Mouse (Mus musculus) spleen, adult 12 weeks (tissue): Measurements from ENCODE around the gene Tnfaip2.

ENCODE experiments used
- DNase-seq: peaks from one replicate; pipeline ENCODE4 v3.0.0; 2022; ENCODE audit warnings: low spot score

The Tnfaip2 gene

DNA sequence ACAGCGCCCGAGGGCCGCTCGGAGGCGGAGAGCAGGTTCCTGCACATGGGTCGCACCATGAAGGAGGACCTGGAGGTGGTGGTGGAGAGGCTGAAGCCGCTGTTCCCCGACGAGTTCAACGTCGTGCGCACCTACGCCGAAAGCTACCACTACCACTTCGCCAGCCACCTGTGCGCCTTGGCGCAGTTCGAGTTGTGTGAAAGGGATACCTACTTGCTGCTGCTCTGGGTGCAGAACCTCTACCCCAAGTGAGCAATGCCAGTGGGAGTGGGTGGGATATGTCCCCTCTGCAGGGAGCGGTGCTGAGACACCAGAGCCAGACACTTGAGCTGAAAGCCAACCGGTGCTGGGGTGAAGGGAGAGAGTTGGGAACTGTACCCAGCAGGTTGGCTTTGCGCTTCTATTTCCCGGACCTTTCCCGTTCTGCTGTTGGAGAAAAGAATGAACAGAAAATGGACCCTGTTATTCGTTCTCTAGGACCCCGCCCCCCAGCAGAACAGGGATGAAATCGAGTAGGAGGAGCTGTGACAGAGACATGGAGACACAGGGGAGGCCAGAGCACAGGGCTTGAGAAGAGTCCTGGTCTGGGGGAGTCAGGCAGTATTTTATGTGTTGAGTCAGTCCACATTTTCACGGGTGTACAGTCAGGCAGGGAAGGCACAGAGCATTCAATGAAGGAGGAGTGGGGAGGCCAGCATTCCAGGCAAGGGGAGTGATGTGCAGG is 3.8 kb downstream of the Tnfaip2 start:
- no peak for DNase-seq

GRCm38 (mm10) chr12:111446745-111447144 is 4.5 kb downstream of the Tnfaip2 start:
- DNase-seq = no peak

DNA sequence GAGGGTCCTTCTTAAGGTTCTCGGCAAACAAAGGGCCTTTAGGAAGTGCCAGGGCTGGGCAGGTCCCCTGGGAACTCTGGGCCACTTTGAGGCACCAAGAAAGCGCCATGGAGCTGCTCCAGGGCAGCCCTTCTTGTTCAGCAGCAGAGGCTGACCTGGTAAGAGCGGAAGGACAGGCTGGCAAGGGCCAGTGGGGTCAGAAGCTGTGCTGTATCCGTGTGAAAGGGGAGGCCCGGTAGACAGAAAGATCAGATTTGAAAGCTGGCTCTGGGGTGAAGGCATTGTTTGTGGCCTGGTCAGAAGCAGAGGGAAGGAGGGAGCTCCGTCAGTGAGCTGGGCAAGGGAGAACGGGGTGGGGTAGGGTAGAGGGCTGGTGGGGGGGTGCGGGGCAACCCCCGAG is 5.1 kb downstream of the Tnfaip2 start:
- DNase-seq = no peak

GRCm38 (mm10) chr12:111447898-111448760 is 5.9 kb downstream of the Tnfaip2 start:
- no peak for DNase-seq

- DNase-seq = no peak
Observed at GRCm38 (mm10) chr12:111448931-111449705, 6.8 kb downstream of the Tnfaip2 start.

- no peak for DNase-seq
Observed at GRCm38 (mm10) chr12:111450359-111450758, 8.1 kb downstream of the Tnfaip2 start.

DNA sequence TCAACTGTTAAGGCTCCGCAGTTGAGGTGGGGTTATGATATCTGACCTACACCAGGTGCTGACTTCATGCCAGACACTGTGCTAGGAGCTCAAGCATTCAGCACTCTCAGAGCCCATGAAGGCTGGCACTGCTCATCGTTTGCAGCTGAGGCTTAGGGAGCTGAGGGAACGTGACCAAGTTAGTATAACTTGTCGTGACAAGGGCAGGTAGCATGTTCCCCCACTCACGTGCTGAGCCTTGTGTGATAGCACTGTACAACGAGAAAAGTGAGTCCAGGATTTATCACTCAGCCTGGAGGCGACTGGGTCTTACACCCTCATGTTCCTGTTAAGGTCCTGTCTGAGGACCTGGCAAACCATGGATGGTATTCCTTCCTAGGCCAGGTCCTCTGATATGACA is 9.3 kb downstream of the Tnfaip2 start:
- no peak for DNase-seq

DNA sequence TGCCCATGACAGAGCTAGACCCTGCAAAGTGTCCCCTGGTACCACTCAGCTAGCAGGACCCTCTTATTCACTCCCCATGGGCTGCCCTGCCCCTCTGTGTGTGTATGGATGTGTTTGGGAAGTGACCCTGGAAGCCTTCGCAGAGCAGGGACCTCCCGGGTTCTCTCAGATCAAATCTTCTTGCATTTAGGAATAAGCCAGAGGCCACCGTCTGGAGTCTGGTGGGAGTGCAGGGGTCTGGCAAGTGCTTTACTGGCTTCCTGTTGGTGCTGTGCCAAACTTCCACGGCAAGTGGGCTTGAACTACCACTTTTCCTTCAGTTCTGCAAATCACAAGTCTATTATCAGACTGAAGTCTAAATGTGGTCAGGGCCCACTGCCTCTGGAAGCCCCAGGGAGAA is 11.8 kb downstream of the Tnfaip2 start:
- no peak for DNase-seq

DNA sequence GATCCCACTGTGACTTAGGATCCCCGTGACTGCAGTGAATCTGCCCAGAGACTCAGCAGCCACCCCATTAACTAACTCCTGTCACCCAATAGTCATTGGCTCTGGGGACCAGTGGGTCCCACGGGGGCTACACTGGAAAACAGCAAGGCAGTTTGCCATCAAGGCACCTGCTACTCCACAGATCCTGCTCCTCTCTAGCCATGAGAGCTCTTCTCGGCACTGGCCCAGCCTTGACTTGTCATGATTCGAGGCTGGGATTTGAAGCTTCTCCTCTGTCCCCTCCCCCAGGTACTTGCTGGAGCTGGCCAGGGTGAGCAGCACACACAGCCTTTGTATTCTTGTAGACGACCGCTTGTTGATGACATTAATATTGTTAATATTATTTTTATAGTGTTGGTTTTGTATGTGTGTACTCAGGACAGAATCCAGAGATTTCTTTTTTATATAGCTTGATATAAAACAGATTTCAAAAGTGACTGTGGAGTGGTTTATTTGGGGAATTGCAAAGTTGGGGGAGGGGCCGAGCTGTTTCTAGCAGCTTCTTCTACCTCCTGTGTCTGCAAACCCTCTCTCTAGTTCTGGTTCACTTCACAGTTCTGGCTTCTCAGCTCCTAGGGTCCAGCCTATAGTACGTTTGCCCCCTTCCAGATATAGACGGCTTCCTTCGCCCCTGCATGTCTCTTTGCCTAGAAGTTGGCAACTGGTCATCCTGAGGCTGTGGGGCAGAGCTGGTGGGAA is 12.4 kb downstream of the Tnfaip2 start:
- DNase-seq = no peak

DNA sequence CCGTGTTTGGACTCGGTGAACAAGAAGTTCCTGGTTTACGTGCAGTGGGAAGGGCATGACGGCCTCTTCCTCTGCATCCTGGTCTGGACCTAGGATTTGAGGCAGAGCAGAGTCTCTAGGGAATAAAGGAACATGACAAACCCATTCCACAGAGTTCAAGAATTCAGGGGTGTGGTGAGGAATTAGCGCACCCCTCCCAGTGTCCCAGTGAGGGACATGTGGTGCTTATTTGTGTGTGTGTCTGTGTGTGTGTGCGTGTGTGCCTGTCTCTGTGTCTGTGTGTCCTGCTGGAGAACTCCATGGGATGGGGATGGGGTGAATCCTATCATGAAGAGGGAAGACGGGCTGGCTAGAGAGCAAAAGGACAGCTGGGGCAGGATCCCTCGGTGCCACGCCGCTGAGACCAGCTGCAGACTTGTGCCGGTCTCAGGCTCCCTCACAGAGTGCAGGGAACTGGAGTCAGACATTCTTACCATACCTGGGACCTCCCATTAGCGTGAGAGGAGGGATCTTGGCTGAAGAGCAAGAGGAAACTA is 13.1 kb downstream of the Tnfaip2 start:
- DNase-seq = no peak

DNA sequence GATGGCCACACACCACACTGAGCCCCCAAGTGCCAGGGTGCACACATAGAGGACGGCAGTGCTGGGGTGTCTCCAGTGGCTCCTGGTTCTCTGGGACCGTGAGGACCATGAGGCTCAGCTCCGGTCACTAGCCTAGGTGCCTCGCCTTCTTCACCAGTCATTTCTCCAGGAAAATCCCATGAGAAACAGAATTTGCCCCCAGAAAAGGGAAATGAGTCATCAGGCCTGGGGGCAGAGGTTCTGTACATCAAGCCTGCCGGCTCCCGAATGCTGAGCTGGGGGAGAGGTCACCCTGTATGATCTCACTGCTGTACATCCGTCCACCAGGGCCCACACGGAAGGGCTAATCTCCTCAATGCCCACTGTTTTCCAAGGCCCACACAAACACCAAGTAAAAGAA is 13.6 kb downstream of the Tnfaip2 start:
- DNase-seq = no peak

- DNase-seq = no peak
Observed at GRCm38 (mm10) chr12:111457742-111458141, 15.5 kb downstream of the Tnfaip2 start.

DNA sequence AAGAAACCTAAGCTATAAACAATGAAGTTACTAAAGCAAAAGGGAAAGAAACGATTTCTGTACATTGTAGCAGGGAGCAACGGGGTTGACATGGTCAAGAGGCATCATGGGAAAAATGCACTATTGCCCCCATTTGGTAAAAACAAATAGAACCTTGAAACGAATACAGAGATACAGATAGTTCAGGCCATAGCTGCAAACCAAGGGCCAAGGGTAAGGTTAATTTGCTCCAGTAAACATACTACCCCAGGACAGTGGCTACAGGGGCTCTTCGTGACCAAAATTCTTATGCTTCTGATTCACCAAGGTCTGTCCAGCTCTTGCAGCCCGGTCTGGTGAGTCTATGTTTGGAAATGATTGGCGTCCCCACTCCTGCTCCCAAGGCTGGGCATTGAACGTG is 21.3 kb downstream of the Tnfaip2 start:
- DNase-seq = no peak

- no peak for DNase-seq
Observed at GRCm38 (mm10) chr12:111466369-111466768, 24.1 kb downstream of the Tnfaip2 start.

DNA sequence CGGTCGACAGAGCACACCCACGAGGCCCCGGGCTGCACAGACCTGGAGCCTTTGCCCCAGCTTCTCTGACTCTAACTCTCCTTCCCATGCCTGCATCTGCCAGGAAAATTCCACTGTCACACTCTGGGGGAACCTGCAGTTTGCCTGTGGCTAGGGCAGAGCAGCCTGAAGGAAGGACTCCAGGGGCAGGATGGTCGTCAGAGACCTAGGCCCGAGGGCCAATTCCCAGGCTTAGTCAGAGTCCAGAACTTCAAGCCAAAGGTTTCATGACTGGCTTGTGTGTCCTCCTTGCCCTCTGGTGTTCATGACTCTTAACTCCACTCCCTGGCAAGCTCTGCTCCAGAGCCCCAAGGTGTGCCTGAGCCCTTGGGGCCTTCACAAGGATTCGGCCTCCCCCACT is 25.9 kb downstream of the Tnfaip2 start:
- DNase-seq = no peak

GRCm38 (mm10) chr12:111469507-111469906 is 27.2 kb downstream of the Tnfaip2 start:
- DNase-seq = peak; percentile 45

- no peak for DNase-seq
Observed at GRCm38 (mm10) chr12:111471119-111471518, 28.9 kb downstream of the Tnfaip2 start.

- no peak for DNase-seq
Observed at GRCm38 (mm10) chr12:111471721-111472120, 29.5 kb downstream of the Tnfaip2 start.

GRCm38 (mm10) chr12:111472886-111473285 is 30.6 kb downstream of the Tnfaip2 start:
- no peak for DNase-seq

DNA sequence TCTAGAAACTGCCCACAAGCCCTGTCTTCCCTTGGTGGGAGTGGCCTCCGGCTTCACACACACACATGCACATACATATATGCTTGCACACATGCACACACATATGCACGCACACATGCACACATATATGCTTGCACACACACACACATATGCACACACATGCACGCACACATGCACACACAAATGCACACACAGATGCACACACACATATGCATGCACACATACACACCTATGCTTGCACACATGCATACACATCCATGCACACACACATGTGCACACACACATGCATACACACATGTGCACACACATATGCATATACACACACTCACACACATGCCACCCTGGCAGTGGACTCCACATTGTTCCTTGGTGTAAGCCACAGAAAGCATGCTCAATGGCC is 32.1 kb downstream of the Tnfaip2 start:
- DNase-seq = no peak

GRCm38 (mm10) chr12:111474893-111475643 is 32.8 kb downstream of the Tnfaip2 start:
- no peak for DNase-seq
